8 mouse cellular contexts compared by ENCODE assay signal in genomic region chr6:38533428-38534405, GRCm38 (mm10). TPM values are rescaled to one million over a fixed set of nuclear protein-coding genes. Genes with fewer than 3 reads are reported as not detected.
DNase-seq lines count a peak whose midpoint lies in the region; ATAC-seq lines count a peak whose summit lies in the region.

Gene Fmc1, plus strand, starts transcription at chr6:38533502.

- H3K27ac ChIP-seq in forebrain, embryonic 14.5 days (ENCODE audit: low read depth, low read length), result peak within 1 kb of the TSS; percentile 94
- H3K27ac ChIP-seq in neural tube, embryonic 15.5 days (replicated peaks), result peak within 1 kb of the TSS; percentile 99

- no peaks in the 10 kb centered on the region for H3K4me1 ChIP-seq in forebrain, embryonic 14.5 days (ENCODE audit: control insufficient read depth, insufficient read depth, low read length)
- peaks cover 18% of the 10 kb centered on the region for H3K4me1 ChIP-seq in neural tube, embryonic 15.5 days

- peak; percentile 100 for DNase-seq in ES-CJ7 (ENCODE audit: low read depth, low spot score)
- peak; percentile 98 for DNase-seq in cerebellum, adult 11 months
- peak; percentile 100 for DNase-seq in forebrain, embryonic 14.5 days (ENCODE audit: low spot score)
- DNase-seq in heart, postnatal 14 days, result peak; percentile 95 to 97
- DNase-seq in layer of hippocampus, adult 11-12 months (ENCODE audit: low spot score), result peak; percentile 99
- DNase-seq in lung, adult 18-20 months, result peak; percentile 99
- peak; percentile 96 for DNase-seq in testis, postnatal 14 days (ENCODE audit: low spot score)

- peak within 1 kb of the TSS; percentile 67 for H3K4me3 ChIP-seq in forebrain, embryonic 14.5 days (ENCODE audit: low read depth, low read length)
- peak within 1 kb of the TSS; percentile 90 for H3K4me3 ChIP-seq in neural tube, embryonic 15.5 days (replicated peaks)

- intact Hi-C loops in heart, postnatal 14 days (cut with DNase I), result loop anchor here (5.0 kb wide), 1 partner anchor 101 kb away; the partner anchor contains the start of gene Ubn2

- no peaks in the 10 kb centered on the region for H3K27me3 ChIP-seq in forebrain, embryonic 14.5 days (replicated peaks; ENCODE audit: control insufficient read depth, insufficient read depth, low read length)
- no peaks in the 10 kb centered on the region for H3K27me3 ChIP-seq in neural tube, embryonic 15.5 days (replicated peaks)

- H3K9me3 ChIP-seq in forebrain, embryonic 14.5 days (replicated peaks; ENCODE audit: control insufficient read depth, low read length), result no peaks in the 10 kb centered on the region
- no peaks in the 10 kb centered on the region for H3K9me3 ChIP-seq in neural tube, embryonic 15.5 days (replicated peaks)

- H3K9ac ChIP-seq in forebrain, embryonic 14.5 days (ENCODE audit: low read length), result peak within 1 kb of the TSS; percentile 85
- H3K9ac ChIP-seq in neural tube, embryonic 15.5 days (replicated peaks), result peak within 1 kb of the TSS; percentile 93

- ATAC-seq in forebrain, embryonic 14.5 days, result peak; percentile 93
- ATAC-seq in neural tube, embryonic 15.5 days (ENCODE audit: low FRiP score), result peak; percentile 89

- WGBS in forebrain, embryonic 14.5 days, result 6% methylated on average over 41 of the region's 41 CpGs
- WGBS in neural tube, embryonic 15.5 days, result 5% methylated on average over 41 of the region's 41 CpGs

- H3K4me2 ChIP-seq in forebrain, embryonic 14.5 days (ENCODE audit: low read length), result peak within 1 kb of the TSS; percentile 65
- peak within 1 kb of the TSS; percentile 78 for H3K4me2 ChIP-seq in neural tube, embryonic 15.5 days

- no peaks in the 10 kb centered on the region for H3K36me3 ChIP-seq in forebrain, embryonic 14.5 days (ENCODE audit: control insufficient read depth, insufficient read depth, low read length)
- no peaks in the 10 kb centered on the region for H3K36me3 ChIP-seq in neural tube, embryonic 15.5 days

RNA-seq across cellular contexts. Expression of gene Fmc1, which starts in this region (rescaled TPM):
- polyA plus RNA-seq in forebrain, embryonic 14.5 days (2014; fragmentation: Nextera tagmentation; extraction: Ambion mirVana), result 152 and 179 TPM in 2 replicates
- total RNA-seq in heart, postnatal 14 days (2021), result 100 to 1,000 TPM; 221 to 227 TPM
- 218 and 249 TPM in 2 replicates for polyA plus RNA-seq in neural tube, embryonic 15.5 days (2015; fragmentation: Nextera tagmentation; extraction: Ambion mirVana)

Comparison
In these comparisons a context has a peak if more than half of its experiments do, and no peak if none do; other contexts are left out.
1. Peak in every context shown above with its lines: DNase-seq, ATAC-seq, H3K4me3 ChIP-seq and H3K27ac ChIP-seq.